Mouse (Mus musculus) cerebellum, postnatal 10 days (tissue): Measurements from ENCODE around the gene Pdzd2.
A peak's percentile ranks its signal among the peaks of the same experiment; 100 is the strongest.

Experiments
- DNase-seq, 2 experiments: peaks; one replicate each; pipeline ENCODE4 v3.0.0; 2021; ENCODE audit warnings: mixed read lengths in 2 of 2

Gene Pdzd2

DNA sequence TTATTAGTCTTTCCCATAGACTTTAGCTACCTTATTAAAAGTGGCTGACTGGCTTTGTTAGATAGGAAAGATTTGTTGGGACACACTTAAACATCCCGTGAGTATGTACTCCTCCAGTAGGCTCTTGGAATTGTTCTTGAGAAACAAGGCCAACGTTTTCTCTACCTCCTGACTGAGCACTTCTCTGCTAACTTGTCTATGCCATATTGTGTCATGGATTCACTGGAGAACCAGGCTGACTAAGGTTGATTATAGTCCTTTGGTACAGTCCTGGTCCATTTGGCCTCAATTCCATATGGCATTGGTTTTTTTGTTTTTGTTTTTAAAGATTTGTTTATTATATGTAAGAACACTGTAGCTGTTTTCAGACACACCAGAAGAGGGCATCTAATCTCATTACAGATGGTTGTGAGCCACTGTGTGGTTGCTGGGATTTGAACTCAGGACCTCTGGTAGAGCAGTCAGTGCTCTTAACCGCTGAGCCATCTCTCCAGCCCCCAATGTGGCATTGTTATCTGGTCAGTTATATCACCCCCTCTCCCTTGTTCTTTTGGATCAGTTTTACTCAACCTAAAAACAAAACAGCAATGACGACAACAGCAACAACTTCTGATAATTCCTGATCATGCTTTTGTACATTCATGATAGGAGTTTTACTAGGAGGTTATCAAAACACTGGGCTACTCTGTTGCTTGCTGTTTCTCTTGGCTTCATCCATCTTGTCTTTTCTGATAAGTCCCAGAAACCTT, 402.5 kb downstream of the Pdzd2 start:
- no peak for DNase-seq

DNA sequence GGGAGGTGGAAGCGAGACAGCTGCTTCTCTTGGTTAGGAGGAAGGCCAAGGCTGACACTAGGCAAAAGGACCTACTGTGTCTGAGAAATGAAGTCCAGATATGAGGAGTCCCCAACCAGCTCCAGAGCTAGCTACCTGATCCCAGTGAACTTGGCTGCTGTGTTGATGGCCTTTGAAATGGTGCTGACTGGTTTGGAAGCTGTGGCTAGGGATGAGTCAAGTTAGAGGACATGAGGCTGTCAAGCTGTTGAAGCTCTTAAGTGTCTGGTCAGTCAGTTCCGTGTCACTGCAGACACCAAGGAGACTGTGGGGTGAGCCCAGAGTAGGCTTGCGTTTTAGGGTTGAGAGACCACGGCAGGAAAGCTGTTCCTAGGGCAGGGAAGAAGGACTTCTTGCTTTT, 405.3 kb downstream of the Pdzd2 start:
- DNase-seq = no peak

DNA sequence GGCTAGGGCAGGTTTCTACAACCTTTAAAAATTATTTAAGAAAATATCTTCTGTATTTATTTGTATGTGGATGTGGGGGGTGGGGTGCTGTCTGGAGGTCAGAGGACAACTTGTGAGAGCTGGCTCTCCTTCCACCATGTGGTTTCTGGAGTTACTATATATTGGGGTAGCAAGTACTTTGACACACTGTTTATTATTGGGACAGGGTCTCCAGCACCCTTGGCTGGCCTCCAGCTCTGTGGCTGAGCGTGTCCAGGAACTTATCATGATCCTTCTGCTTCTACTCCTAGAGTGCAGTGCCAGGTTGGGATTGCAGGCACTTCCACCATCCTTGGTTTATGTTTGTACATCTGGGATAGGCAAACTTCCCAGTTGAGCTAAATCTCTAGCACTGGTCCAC, 408.4 kb downstream of the Pdzd2 start:
- peak; percentile 26 to 43 for DNase-seq

GRCm38 (mm10) chr15:12330892-12331291, 408.8 kb downstream of the Pdzd2 start:
- DNase-seq = no peak

GRCm38 (mm10) chr15:12330389-12330788, 409.3 kb downstream of the Pdzd2 start:
- DNase-seq = no peak

- DNase-seq = peak; percentile 39 to 54
These were observed 415.4 kb downstream of the Pdzd2 start for GRCm38 (mm10) chr15:12324326-12324725.

- no peak for DNase-seq
These were observed 416.9 kb downstream of the Pdzd2 start for GRCm38 (mm10) chr15:12322676-12323402.

DNA sequence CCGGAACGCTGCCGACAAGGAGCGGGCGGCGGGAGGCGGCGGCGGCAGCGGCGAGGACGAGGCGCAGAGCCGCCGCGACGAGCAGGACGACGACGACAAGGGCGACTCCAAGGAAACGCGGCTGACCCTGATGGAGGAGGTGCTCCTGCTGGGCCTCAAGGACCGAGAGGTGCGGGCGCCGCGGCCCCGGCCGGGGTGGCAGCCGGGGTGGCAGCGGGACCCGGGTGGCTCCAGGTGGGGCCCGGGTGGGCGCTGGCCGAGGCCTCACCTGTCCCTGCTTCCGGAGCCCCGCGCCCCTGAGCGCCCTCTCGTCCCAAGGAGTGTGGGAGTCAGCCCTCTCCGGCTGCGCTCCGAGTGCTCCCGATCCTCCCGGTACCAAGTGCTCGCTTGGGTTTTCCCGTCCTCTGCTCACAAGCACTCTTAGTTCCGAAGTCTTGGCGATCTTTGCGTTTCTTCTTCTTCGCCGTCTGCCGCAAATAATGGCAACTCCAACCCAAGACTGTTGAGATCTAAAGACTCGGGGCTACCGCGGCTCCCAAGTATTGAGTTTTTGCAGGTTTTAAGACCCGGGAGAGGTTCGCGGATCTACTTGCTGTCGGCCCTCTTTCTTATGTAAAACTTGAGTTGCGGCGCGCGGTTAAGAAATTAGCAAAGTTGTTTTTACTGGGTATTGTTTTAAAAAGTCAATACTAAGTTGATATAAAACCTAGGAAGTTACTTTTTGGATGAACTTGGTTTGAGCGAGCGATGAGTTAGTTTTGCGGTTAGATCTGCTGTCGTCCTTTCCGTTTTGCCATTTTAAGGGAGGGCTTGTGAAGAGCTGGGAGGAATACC, 417.7 kb downstream of the Pdzd2 start, which contains the start of gene 1810049J17Rik:
Gene 1810049J17Rik (minus strand): TSS at position 112 of the 834 bp plus-strand sequence.
- peak; percentile 20 to 62 for DNase-seq

DNA sequence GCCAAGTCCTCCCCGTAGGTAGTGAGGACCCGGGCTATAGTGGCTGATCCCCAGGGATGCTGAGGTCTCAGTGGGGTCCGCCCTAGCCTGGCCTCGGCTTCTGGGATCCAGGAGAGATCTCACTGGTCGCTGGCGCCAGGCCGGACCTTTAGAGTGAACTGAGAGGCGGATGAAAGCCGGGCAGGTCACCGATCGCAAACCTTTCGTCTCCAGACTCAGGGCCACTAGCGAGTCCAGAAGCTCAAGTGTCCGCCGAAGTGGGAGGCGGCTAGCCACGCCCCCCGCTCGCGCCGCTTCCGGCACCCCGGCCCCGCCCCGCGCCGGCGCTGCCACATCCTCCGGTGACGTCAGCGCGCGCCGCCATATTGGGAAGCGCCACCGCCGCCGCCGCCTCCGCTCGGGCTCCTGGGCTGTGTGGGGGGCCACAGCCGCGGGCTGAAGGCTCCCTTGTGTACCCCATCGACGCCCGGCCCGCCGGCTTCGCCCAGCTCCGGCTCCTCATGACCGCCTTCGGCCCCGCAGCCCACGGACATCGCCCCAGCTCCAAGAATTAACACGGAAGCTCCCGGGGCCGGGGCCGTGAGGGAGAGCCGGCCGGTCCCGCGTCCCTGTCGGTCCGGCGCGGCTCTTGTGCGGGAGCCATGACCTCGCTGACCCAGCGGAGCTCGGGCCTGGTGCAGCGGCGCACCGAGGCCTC, 418.5 kb downstream of the Pdzd2 start, which contains the start of gene Golph3:
Gene Golph3 (plus strand): TSS at position 360 of the 697 bp plus-strand sequence.
- peak; percentile 99 for DNase-seq

DNA sequence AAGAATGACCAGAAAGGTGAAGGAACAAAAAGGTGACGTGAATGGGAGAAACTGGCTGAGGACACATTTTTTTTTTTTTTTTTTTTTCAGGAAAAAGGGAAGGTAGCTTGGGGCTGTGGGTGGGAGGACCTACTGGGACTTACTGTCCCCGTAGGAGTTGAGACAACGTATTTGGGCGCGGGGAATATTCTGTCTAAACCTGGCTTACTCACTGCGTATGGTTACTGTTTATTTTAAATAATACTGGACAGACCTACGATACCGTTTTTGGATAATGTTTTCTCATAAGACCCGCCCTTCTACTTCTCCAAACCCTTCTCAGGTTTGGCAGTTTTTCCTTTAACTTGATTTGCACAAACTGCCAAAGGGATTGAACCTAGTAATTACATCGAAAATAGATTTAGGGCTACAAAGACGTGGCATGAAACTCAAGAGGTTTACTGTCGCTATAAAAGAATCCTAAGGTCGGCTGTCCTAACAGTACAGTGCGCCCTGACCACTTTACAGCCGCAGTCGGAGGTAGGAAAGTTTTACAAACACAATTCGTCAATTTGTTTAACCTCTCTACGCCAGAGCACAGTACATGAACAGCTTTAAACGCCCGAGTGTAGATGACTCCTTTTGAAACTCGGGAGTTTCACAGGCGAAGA, 419.2 kb downstream of the Pdzd2 start:
- DNase-seq = peak in 1 of 2 experiments; percentile 13

DNA sequence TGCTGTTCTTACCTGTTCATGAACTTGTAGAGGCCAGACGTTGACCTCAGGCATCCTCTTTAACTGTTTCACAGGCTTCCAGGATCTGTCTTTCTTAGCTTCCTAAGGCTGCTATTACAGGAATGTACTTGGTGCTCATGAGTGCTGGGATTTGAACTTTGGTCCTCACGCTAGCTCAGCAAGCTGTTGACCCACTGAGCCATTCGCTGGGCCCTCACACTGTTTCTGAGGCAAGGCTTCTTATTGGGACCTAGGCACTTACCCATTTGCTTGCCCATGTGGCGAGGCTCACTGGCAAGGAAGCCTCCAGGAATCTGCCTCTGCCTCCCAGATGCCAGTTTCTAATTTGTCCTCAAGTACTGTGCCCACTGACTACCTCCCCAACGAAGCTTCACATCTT, 419.8 kb downstream of the Pdzd2 start:
- no peak for DNase-seq

- DNase-seq = no peak
These were observed 421.3 kb downstream of the Pdzd2 start for GRCm38 (mm10) chr15:12318451-12318850.

DNA sequence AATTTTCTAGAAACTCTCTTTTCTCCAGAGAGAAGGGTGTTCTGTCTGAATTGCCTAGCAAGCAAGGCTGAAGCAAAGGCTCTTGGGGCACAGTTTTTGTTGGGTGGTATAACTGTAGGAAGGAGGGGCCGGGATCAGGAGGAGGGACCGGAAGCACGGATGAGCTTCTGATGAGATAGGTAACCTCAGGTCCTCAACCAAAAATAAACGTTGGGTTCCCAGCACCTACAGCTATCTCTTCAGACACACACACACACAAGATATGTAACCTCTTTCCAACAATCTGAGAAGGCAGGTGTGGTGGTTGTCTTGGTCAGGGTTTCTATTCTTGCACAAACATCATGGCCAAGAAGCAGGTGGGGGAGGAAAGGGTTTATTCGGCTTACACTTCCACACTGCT, 422.4 kb downstream of the Pdzd2 start:
- DNase-seq = no peak

- no peak for DNase-seq
These were observed 423.7 kb downstream of the Pdzd2 start for GRCm38 (mm10) chr15:12315996-12316395.

DNA sequence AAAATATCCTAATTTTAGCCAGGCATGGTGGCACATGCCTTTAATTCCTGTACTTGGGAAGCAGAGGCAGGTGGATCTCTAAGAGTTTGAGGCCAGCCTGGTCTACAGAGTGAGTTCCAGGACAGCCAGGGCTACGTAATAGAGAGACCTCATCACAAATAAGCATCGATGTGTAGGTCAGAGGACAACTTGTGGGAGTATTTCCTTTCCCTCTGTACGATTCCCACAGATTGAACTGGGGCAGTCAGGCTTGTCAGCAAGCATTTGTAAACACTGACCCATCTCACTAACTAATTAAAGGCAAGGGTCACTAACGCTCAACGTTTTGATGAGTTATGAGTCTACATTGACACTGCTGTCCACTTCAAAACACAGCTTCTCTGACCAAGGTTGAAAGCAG, 425.1 kb downstream of the Pdzd2 start:
- no peak for DNase-seq

- DNase-seq = no peak
These were observed 426.5 kb downstream of the Pdzd2 start for GRCm38 (mm10) chr15:12313255-12313654.

DNA sequence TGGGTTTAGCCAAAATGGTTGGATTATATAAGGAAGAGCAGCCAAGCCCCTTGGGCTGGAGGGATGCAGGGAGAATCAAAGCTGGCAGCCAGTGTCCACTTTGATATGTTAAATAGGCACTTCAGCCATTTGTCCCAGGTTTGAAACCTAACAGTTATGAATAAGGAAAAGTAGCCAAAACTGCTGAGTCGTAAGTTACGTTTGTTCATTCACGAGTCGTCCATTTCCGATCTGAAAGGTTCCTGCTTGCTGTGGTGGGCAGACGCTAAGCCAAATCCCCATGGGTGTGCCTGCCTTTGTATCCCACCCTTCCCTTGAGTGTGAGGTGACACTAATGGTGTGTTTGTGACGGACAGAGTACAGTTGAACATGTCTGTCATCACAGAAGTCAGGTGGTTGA, 428.3 kb downstream of the Pdzd2 start:
- no peak for DNase-seq

GRCm38 (mm10) chr15:12310676-12311075, 429.0 kb downstream of the Pdzd2 start:
- no peak for DNase-seq
